Mouse (Mus musculus): ENCODE measurements around the gene Card9.
"Not testable (repeated sequence)": the region's sequence is repeated elsewhere in the genome, so short reads cannot be mapped to it uniquely, and the experiment has no call there.

Card9 gene

DNA sequence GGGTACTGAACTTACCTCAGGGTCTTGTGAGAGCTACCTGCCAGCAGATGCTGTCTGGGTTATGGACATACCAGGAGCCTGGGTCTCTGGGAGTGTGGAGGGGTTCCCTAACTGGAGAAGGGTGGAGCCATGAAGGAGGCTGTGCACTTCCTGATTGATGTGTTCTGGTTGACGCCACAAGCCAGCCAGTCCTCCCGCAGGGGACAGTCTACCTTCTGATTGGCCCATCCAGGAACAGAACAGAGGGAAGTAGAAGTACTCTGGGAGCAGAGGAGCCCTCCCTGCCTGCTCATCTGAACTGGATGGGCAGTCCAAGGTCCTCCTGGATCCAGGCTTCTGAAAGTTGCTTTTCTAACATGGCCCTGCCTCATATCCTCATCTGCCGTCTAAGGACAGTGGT, at the start of gene Card9:
Gene Card9, minus strand, starts transcription at position 147 of the 400 bp plus-strand sequence.
- no peak for DNase-seq

DNA sequence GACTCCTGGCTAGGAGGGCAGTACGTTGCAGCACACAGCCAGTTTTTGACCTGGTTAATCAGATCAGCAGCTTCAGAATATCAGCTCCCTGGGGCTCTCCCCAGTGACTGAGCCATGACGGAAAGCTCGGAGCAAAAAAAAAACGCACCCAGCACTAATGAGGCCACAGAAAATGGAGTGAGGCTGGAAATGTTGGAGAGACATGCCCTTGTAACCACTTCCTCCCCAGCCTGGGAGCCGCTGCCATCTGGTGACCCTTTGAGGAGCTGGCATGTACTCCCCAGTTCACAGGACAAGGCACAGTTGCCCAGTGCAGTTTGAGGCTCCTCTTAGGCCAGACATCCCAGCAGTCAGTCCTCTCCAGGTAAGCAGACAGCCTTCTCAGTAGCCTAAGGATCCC, 49.4 kb upstream of the Card9 start:
- DNase-seq = no peak

DNA sequence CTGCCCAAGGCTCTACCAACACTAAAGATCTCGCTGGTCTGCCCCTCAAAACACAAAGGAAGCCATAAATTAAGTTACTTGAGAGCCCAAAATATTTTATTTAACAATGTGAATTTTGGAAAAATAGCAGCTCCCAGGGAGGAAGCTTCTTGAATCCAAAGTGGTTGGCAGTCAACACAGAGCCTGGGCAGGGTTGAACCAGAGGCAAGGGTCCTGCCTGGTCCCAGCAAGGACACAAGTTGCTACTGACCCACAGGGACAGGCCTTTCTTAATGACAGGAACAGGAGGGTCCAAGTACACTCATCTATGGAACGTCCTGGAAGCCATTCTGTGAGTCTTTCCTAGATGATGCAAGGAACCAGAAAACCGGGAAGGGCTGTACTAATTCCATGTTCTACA, 48.6 kb upstream of the Card9 start:
- DNase-seq = no peak

DNA sequence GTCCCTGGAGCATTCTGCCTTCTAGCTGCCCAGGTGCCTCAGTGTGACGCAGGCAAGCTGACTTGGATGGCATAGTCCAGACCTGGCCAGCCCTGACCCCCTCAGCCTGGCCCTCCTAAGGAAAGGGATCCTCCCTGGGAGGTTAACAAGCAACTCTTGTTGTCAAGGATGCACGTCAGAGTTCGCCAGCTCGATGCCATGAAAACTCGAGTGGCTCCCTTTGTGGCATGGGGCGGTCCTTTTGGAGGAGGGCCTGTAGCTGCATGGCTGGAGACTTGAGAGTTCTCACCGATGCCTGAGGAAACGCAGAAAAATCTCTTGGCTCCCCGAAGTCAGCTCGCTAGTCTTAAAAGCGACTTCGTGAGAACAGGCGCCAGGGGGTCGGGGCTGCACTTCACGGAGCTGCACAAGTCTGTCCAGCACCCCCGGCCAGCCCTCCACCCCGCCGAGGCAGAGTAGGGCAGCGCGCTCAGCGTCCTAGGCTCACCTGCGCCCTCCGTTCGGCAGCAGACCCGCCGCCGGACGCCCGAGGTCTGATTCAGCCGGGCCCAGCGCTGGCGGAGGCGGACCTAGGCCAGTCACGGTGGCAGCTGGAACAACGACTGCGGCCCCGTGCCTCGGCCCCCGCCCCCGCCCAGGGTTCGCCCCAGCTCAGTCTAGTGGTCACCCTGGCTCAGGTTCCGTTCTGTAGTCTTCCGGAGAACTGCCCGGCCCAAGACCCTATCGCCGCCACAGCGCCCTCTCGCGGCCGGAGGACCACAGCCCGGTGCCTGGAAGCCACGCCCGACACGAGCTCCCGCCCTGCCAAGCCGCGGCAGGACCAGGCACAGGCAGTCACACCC, 48.0 kb upstream of the Card9 start, which contains the start of gene Inpp5e:
Gene Inpp5e, minus strand, starts transcription at position 689 of the 842 bp plus-strand sequence.
- DNase-seq = peak; percentile 98

DNA sequence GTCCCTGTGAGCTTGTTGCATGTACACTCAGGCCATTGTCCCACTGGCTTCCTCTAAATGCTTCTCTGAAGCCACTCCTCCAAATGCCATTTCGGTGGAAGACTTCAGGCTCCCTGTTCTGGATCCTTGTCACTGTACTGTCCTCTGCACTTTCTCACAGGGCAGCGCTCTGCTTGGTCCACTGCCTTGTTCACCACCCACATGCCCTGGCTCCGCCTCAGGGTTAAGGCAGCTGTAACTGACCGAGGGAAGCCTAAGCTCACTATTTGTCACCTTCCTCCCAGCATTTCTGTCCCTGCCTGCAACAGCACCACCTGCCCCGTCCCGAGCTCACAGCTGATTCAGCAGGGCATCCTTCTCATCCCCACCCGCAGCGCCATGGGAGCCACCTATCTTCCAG, 42.6 kb upstream of the Card9 start:
- DNase-seq = peak; percentile 58

DNA sequence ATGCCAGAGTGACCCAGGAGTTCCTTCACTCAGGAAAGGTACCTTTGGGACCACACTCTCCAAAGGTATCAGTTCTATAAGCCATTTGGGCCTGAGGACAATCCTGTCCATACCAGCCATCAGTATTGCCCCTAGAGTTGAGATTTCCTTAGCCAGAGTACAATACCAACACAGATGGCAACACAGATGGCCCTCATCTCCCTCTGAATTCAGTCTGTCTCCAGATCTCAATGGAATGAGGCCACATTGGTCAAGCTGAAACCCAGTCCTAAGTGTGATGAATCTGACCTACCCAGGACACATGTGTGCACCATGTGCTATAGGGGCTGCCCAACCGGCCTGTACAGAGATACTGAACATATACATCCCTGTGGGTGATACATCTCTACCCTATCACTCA, 41.5 kb upstream of the Card9 start:
- DNase-seq = no peak

DNA sequence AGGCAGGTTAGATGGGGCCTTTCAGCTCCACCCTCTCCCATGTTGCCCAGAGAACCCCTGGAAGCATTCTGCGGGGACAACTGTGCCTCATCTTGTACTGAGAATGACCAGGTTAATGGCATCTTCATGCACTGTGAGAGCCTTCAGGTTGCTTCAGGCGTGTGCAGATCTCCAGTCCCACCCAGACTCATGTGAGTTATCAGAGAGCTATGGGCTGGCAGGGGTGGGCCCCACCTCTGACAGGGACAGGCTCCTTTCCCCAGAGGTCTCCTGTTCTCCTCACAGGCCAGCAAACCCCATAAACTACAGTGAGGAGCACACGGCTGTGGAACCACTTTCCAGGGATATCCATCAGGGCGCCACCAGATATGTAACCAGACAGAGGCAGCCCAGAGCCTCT, 40.3 kb upstream of the Card9 start:
- DNase-seq = no peak

GRCm38 (mm10) chr2:26400296-26400695, 39.6 kb upstream of the Card9 start:
- DNase-seq = no peak

DNA sequence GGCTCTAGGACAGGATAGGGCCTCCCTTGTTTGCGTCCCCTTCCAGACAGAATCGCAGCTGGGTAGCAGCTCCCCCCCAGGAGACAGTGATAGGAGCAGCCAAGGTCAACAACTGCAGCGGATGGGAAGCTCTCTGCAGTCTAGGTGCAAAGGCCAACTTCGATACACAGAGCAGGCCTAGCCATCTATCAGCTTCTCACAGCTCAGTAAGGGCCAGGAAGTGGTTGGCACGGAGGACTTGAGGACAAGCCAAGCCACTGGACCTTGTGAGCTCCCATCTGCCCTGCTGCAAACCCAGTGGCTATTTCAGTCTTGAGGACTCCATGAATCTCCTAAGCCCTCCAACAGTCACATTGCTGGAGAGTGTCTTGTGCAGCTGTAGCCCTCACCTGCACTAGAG, 38.9 kb upstream of the Card9 start:
- peak; percentile 42 for DNase-seq

GRCm38 (mm10) chr2:26398978-26399377, 38.3 kb upstream of the Card9 start:
- no peak for DNase-seq

- no peak for DNase-seq
Measured at GRCm38 (mm10) chr2:26391617-26392016, 30.9 kb upstream of the Card9 start.

DNA sequence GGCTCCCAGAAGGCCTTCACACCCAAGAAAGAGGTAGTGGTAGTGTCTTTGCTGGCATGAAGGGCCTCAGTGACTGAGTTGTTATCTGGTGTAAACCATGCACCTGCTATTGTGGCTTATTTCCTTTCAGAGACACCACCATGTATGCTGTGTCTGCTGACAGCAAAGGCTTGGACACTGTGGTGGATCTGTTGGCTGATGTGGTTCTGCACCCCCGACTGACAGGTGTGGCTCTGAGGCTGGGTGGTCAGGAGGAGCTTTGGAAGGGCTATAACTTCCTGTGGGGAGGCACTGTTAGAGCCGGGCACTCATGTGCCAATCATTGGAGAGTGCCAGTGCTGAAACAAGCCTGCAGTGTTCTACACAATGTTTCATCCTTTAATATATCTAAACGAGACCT, 30.2 kb upstream of the Card9 start:
- no peak for DNase-seq

- peak; percentile 92 for DNase-seq
Measured at GRCm38 (mm10) chr2:26389154-26389690, 28.5 kb upstream of the Card9 start, which contains the start of the genes Entr1 and Pmpca. Gene Entr1, minus strand, starts transcription at chr2:26389316. Gene Pmpca, plus strand, starts transcription at chr2:26389339.

GRCm38 (mm10) chr2:26388682-26389153, 28.0 kb upstream of the Card9 start:
- DNase-seq = no peak

DNA sequence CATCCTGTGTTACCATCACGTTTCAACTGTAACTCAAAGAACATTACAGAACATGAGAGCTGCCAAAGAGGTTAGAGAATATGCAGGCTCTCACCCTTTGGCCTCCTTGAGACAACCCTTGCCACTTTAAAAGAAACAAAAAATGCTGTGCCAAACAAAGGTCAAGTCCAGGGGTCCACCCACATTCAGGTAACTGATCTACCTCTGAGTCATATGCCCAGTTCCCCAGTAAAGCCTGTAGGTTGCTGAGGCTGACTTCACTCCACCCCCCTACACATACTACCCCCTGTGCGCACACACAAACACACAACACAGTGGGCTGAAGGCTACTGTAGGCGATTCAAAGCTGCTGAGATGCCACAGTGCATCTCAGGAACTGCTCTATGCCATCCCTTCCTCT, 27.0 kb upstream of the Card9 start:
- DNase-seq = peak; percentile 52

- DNase-seq = not testable (repeated sequence)
Measured at GRCm38 (mm10) chr2:26380871-26381270, 20.2 kb upstream of the Card9 start.

DNA sequence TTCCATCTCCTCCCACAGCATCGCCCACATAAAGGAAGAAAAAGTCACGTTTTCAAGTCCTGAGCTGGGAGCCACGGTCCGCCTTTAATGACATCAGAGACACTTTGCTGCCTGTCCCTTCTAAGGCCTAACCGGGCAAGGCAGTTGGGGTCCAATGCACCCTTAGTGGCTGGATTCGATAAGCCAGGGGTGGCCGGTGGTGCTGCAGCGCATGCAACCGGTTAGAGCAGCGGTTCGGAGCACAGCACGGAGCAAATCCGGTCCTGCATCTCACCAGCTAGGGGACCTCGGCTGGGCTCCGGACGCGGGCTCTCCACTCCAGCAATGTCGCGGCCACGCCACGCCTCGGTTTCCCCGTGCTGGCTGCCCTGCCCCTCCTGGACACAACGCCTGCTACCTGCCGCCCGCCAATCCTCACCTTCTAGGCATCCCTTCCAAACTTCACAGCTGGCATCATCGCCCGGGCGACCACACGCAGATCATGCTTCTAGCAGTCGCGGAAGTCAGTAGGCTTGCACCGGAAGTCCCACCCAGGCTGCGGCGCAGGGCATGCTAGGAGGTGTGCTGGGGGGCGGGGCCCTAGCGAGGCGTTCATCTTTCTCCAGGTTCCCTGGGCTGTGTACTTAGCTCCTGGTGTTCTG, 19.5 kb upstream of the Card9 start, which contains the start of gene Snapc4:
Gene Snapc4, minus strand, starts transcription at position 523 of the 641 bp plus-strand sequence.
- peak; percentile 91 for DNase-seq

DNA sequence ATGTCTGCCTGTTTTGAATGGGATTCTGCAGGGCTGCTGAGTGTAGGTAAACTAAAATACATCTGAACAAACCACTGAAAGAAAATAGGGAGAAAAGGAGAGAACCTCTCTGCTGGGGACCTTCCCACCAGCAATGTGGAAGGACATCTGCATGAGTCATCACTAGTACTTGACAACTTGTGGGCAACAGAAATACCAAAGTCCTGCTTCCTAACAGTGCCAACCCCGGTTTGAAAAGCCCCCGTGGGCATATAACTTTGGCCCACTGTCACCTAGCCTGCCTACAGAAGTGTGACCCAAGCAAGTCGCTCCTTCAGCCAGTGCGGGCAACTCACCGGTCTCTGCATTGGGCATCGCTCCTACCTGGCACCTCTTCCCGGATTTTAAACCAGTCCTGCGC, 11.7 kb upstream of the Card9 start:
- no peak for DNase-seq

DNA sequence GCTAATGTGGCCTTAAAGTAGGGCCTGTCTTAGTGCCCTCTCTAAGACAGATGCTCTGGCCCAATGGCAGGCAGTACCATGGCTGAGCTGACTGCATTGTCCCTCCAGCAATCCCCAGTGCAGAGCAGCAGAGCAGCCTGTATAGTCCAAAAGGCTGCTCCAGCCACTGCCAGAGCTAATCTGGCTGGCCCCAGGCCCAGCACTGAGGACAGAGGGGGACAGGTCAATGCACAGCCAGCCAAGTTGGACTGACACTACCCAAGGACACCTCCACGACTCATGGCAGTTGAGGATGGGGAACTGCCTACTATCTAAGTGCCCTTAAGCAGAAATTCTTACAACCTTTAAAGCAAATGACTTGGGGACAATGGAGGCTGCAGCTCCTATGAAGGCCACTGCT, 7.9 kb upstream of the Card9 start:
- DNase-seq = no peak

- DNase-seq = no peak
Measured at GRCm38 (mm10) chr2:26367911-26368310, 7.2 kb upstream of the Card9 start.

DNA sequence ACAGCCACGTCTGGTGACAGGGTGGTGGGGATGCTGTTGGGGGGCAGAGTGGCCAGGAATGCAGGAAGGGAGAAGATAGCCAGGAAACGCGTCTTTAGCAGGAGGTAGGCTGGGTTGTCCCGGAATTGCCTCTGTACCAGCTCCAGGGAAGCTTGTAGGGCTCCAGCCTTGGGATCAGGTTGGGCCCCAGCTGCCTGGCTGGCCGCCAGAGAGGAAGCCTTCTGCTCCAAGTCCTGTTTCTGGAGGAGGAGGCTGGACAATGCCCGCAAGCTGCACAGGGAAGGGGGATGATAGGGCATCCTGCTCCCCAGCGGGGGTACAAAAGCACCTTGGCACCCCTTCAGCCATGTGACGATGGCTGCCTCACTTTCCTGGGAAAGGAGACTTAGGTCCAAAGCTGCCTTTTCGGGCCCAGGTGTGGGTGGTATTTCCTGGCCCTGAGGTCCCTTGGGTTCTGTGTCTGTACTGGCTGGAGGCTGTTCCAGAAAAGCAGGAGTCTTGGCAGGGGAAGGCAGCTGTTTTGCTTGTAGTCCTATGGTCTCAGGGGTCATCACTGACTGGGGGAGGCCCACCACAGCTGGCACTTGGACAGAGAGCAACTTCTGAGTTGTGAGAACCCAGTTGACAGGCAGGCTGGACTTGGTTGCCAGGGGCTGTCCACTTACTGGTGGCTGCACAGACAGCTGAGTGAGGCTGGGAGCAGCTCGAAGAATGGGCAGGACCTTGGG, 4.2 kb upstream of the Card9 start:
- DNase-seq = peak; percentile 82

GRCm38 (mm10) chr2:26363481-26363880, 2.8 kb upstream of the Card9 start:
- DNase-seq = no peak

DNA sequence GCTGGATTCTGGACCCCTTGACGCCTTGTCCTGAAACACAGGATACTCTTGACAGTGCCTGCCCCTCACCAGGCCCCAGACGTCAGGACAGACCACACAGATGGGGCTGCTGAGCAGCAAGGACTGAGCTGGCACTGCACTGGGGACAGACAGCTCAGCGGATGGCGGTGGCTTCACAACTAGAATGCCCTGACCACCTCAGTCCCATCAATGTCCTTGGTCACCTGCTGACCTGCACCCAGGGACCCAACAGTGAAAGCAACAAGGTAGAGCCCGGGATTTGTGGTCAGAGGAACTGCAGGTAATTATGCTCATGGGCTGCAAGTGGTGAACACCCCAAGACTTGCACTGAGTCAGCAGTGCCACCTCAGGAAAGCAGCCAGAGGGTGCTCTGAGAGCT, 2.3 kb upstream of the Card9 start:
- DNase-seq = no peak
